Mouse (Mus musculus): Measurements from ENCODE around the gene Srgap3. TPM values are rescaled to one million over a fixed set of nuclear protein-coding genes. Genes with fewer than 3 reads are reported as not detected.

Gene Srgap3
- polyA plus RNA-seq (2014; fragmentation: Nextera tagmentation; extraction: Ambion mirVana), result 44.7 and 68.2 TPM in 2 replicates

DNA sequence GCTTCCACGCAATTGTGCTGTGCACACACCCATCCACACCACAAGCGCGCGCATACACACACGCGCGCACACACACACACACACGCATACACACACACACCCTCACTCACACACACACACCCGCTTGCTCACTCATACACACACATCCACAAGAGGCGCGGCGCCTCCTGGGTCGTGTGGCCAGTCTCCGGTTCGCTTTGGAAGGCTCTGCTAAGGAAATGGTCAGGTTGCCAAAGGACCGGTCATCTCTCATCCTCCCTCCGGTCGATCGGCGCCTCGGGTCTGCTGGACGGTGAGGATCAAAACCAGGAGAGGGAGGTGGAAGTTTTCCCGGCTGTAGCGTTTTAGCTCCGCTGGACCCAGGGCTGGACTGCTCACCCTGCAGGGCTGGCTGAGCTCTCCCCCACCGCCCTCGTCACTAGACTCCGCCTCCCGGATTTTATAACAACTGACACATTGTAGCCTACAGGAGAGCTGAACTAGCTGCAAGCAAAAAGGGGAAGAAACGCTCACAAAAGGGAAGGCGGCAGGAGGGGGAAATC lies at the start of gene Srgap3:
Srgap3 (minus strand) TSS at position 372 of the 542 bp plus-strand sequence.
- Histone ChIP-seq H3K9ac (replicated peaks; ENCODE audit: low read depth, low read length) (peak within 1 kb of the TSS; percentile 88), H3K4me2 (ENCODE audit: low read depth, low read length) (peak within 1 kb of the TSS; percentile 69), H3K27me3 (ENCODE audit: control insufficient read depth, insufficient read depth, low read length) (no peaks in the 10 kb centered on the region), H3K27ac (ENCODE audit: low read depth, low read length) (peak within 1 kb of the TSS; percentile 94), H3K36me3 (ENCODE audit: control insufficient read depth, insufficient read depth, low read length) (no peaks in the 10 kb centered on the region), H3K4me3 (ENCODE audit: low read depth, low read length) (peak within 1 kb of the TSS; percentile 83), H3K9me3 (ENCODE audit: control insufficient read depth, low read length) (no peaks in the 10 kb centered on the region), H3K4me1 (ENCODE audit: control insufficient read depth, insufficient read depth, low read length) (peaks cover 22% of the 10 kb centered on the region)
- WGBS, result 2% methylated on average over 31 of the region's 31 CpGs
- peak; percentile 89 for ATAC-seq (ENCODE audit: low read depth)

DNA sequence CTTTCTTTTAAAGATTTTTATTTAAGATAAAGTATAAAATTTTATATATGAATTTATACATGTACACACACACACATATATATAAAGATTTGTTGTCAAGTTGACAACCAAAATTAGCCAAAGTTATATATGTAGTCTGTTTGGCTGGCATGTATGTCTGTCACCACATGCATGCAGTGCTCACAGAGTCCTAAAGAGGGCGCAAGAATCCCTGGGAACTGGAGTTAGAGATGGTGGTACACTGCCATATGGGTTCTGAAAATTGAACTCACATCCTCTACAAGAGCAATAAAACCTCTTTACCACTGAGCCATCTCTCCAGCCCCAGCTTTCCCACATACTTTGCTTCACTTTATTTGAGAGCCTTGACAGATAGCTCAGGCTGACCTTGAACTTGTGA lies 48.6 kb upstream of the Srgap3 start:
- WGBS, result 38% methylated on average over 1 of the region's 1 CpGs
- no peak overlapping the region for H3K9ac ChIP-seq (replicated peaks; ENCODE audit: low read depth, low read length)
- H3K9me3 ChIP-seq (ENCODE audit: control insufficient read depth, low read length), result no peaks in the 10 kb centered on the region
- no peaks in the 10 kb centered on the region for H3K36me3 ChIP-seq (ENCODE audit: control insufficient read depth, insufficient read depth, low read length)
- no peak overlapping the region for H3K27ac ChIP-seq (ENCODE audit: low read depth, low read length)
- ATAC-seq (ENCODE audit: low read depth), result no peak
- H3K27me3 ChIP-seq (ENCODE audit: control insufficient read depth, insufficient read depth, low read length), result no peaks in the 10 kb centered on the region
- peaks cover 4% of the 10 kb centered on the region; the same call in 1 of the 2 replicates for H3K4me1 ChIP-seq (ENCODE audit: control insufficient read depth, insufficient read depth, low read length)
- H3K4me3 ChIP-seq (ENCODE audit: low read depth, low read length), result no peak overlapping the region
- H3K4me2 ChIP-seq (ENCODE audit: low read depth, low read length), result no peak overlapping the region

DNA sequence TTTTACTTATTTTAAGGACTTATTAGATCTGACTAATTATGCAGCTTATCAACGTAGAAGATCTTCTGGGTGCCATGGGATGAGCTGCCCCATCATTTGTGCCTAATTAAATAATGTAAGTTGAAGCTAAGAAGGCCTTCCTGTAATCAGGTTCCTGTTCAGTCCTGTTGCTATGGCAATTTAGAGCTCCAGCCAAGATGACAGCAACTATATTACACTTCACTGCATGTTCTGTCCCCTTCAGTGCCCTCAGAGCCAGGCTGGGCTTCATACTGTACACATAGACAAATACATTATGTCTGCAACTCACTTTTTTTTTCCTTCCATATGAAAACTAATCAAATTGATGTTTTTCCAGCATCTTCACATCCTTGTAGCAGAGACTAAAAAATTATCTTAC lies 43.1 kb upstream of the Srgap3 start:
- no peak overlapping the region for H3K4me3 ChIP-seq (ENCODE audit: low read depth, low read length)
- no peaks in the 10 kb centered on the region for H3K9me3 ChIP-seq (ENCODE audit: control insufficient read depth, low read length)
- H3K27me3 ChIP-seq (ENCODE audit: control insufficient read depth, insufficient read depth, low read length), result no peaks in the 10 kb centered on the region
- no peak overlapping the region for H3K4me2 ChIP-seq (ENCODE audit: low read depth, low read length)
- 56% methylated on average over 1 of the region's 1 CpGs for WGBS
- H3K27ac ChIP-seq (ENCODE audit: low read depth, low read length), result no peak overlapping the region
- H3K9ac ChIP-seq (replicated peaks; ENCODE audit: low read depth, low read length), result no peak overlapping the region
- ATAC-seq (ENCODE audit: low read depth), result no peak
- no peaks in the 10 kb centered on the region for H3K36me3 ChIP-seq (ENCODE audit: control insufficient read depth, insufficient read depth, low read length)
- H3K4me1 ChIP-seq (ENCODE audit: control insufficient read depth, insufficient read depth, low read length), result no peaks in the 10 kb centered on the region

DNA sequence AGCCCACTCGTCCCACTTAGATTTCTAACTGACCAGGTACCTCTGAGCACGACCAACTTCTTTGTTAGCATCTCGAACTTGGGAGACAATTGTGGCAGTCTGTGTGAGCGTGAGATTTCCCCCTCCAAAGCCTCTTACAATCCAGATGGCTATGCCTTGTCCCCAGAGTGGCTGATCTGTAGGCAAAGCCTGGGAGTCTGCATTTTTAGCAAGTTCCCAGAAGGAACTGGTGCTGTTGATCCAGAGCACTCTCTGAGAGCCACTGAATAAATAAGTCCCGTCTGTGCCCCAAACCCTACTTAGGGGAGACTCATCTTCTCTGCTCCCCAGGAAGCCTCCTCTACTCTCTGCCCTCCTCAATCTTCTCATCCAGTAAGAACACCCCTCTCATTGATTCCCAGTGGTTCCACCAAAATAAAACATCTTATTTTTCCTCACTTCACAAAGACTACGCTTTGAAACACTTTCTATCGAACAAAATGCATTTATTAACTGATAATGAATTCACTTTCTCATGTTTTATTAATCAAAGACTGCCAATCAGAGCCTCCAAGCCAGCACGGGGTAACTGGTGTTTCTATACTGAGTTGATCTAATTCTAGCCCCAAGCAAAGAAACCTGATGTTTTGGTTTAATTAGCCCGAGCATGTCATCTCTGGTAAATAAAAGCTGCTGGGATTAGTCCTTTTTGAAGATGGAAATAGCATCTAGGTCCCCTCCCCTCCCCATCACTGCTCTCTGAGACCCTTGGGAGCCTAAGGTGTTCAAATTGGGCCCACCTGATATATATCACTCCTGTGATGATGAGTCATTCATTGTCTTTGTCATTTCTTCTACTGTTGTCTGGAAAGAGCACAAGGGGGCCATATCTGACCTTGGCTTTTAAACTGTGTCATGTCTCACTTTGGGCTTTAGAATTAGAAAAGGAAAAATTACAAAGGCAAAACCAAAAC lies 38.6 kb upstream of the Srgap3 start:
- H3K27ac ChIP-seq (ENCODE audit: low read depth, low read length), result no peak overlapping the region
- H3K4me2 ChIP-seq (ENCODE audit: low read depth, low read length), result no peak overlapping the region
- H3K4me3 ChIP-seq (ENCODE audit: low read depth, low read length), result no peak overlapping the region
- no peak overlapping the region for H3K9ac ChIP-seq (replicated peaks; ENCODE audit: low read depth, low read length)
- peaks cover 4% of the 10 kb centered on the region; the same call in 1 of the 2 replicates for H3K4me1 ChIP-seq (ENCODE audit: control insufficient read depth, insufficient read depth, low read length)
- H3K36me3 ChIP-seq (ENCODE audit: control insufficient read depth, insufficient read depth, low read length), result no peaks in the 10 kb centered on the region
- no peaks in the 10 kb centered on the region for H3K27me3 ChIP-seq (ENCODE audit: control insufficient read depth, insufficient read depth, low read length)
- 40% methylated on average over 9 of the region's 9 CpGs for WGBS
- H3K9me3 ChIP-seq (ENCODE audit: control insufficient read depth, low read length), result no peaks in the 10 kb centered on the region
- no peak; the same call in 1 of the 2 replicates for ATAC-seq (ENCODE audit: low read depth)

DNA sequence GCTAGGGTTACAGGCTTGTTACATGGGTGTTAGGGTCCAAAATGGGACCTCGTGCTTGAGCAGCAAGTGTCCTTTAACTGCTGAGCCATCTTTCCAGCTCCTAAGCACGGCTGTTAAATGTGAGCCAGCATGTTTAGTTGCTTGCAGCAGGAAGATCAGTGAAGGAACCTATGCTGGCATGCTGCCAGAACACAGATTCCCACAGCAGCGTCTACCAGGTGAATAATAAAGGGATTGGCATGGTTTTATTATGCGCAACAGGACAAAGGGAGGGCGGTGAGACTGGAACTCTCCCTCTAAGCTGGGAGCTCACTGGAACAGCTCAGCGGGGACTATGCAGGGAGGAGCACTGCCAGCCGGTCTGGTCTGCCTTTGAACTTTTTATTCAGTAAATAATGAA lies 35.2 kb upstream of the Srgap3 start:
- no peak overlapping the region for H3K4me3 ChIP-seq (ENCODE audit: low read depth, low read length)
- peak; percentile 66; the same call in 1 of the 2 replicates for ATAC-seq (ENCODE audit: low read depth)
- no peaks in the 10 kb centered on the region for H3K27me3 ChIP-seq (ENCODE audit: control insufficient read depth, insufficient read depth, low read length)
- no peak overlapping the region for H3K27ac ChIP-seq (ENCODE audit: low read depth, low read length)
- WGBS, result 13% methylated on average over 7 of the region's 7 CpGs
- no peak overlapping the region for H3K4me2 ChIP-seq (ENCODE audit: low read depth, low read length)
- H3K9ac ChIP-seq (replicated peaks; ENCODE audit: low read depth, low read length), result no peak overlapping the region
- H3K9me3 ChIP-seq (ENCODE audit: control insufficient read depth, low read length), result no peaks in the 10 kb centered on the region
- peaks cover 4% of the 10 kb centered on the region; the same call in 1 of the 2 replicates for H3K4me1 ChIP-seq (ENCODE audit: control insufficient read depth, insufficient read depth, low read length)
- no peaks in the 10 kb centered on the region for H3K36me3 ChIP-seq (ENCODE audit: control insufficient read depth, insufficient read depth, low read length)

DNA sequence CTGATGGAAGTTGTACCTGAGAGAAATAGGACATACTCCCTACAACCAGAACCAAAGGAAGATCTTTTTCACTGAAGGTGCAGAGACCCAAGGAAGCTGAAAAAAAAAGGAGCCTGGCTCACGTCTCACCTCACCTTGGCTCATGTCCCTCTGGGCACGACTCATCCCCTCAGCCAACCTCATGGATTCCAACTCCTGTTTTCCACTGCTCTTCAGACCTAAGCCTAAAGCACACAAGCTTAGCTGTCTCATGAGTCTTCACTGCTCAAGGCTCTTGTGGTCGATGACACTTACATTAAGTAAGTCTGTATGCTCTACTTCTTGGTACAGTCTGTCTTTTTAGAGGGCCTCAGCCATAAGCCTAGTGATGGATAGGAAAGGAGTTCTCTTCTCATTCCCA lies 31.9 kb upstream of the Srgap3 start:
- Histone ChIP-seq H3K27me3 (ENCODE audit: control insufficient read depth, insufficient read depth, low read length) (no peaks in the 10 kb centered on the region), H3K36me3 (ENCODE audit: control insufficient read depth, insufficient read depth, low read length) (no peaks in the 10 kb centered on the region), H3K27ac (ENCODE audit: low read depth, low read length) (no peak overlapping the region), H3K4me1 (ENCODE audit: control insufficient read depth, insufficient read depth, low read length) (peaks cover 11% of the 10 kb centered on the region), H3K9me3 (ENCODE audit: control insufficient read depth, low read length) (no peaks in the 10 kb centered on the region), H3K4me3 (ENCODE audit: low read depth, low read length) (no peak overlapping the region), H3K9ac (replicated peaks; ENCODE audit: low read depth, low read length) (no peak overlapping the region), H3K4me2 (ENCODE audit: low read depth, low read length) (no peak overlapping the region)
- ATAC-seq (ENCODE audit: low read depth), result no peak
- WGBS, result 87% methylated on average over 3 of the region's 3 CpGs

DNA sequence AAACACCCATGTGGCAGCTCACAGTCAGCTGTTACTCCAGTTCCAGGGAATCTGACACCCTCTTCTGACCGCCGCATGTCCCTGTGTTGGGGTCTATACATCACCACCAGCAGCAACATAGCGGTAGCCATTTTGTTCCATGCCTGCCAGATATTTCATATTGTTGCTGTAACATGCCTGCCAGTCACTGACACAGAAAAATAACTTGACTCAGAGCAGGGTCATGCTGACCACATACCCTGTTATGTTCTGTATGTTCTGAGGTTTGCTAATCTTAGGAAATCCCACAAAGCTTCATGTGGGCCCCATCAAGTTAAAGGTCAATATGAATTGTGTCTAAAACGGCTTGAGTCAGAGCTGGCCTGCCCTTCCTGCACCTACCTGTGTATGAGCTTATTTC lies 30.2 kb upstream of the Srgap3 start:
- Histone ChIP-seq H3K4me3 (ENCODE audit: low read depth, low read length) (no peak overlapping the region), H3K9ac (replicated peaks; ENCODE audit: low read depth, low read length) (no peak overlapping the region), H3K27me3 (ENCODE audit: control insufficient read depth, insufficient read depth, low read length) (no peaks in the 10 kb centered on the region), H3K27ac (ENCODE audit: low read depth, low read length) (no peak overlapping the region), H3K4me1 (ENCODE audit: control insufficient read depth, insufficient read depth, low read length) (peaks cover 24% of the 10 kb centered on the region), H3K9me3 (ENCODE audit: control insufficient read depth, low read length) (no peaks in the 10 kb centered on the region), H3K36me3 (ENCODE audit: control insufficient read depth, insufficient read depth, low read length) (no peaks in the 10 kb centered on the region), H3K4me2 (ENCODE audit: low read depth, low read length) (no peak overlapping the region)
- no peak for ATAC-seq (ENCODE audit: low read depth)
- 75% methylated on average over 4 of the region's 4 CpGs for WGBS

DNA sequence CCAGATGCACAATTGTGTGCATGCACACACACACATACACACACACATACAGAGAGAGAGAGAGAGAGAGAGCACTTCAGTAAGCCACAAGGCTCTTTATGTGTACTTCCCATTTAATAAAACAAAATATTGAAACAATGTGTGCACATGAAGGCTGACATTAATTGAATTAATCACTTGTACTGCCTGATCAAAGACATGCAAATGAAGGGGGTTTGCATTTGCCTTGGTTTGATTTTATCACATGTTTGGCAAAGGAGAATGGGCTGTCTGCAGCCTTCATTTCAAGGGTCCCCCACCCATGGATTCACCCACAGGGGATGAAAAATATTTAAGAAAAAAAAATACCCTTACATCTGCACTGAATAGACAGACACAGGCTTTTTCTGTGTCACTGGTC lies 29.5 kb upstream of the Srgap3 start:
- no peak overlapping the region; the same call in 1 of the 2 replicates for H3K9ac ChIP-seq (replicated peaks; ENCODE audit: low read depth, low read length)
- ATAC-seq (ENCODE audit: low read depth), result no peak
- H3K4me1 ChIP-seq (ENCODE audit: control insufficient read depth, insufficient read depth, low read length), result peaks cover 28% of the 10 kb centered on the region
- no peaks in the 10 kb centered on the region for H3K36me3 ChIP-seq (ENCODE audit: control insufficient read depth, insufficient read depth, low read length)
- no peak overlapping the region for H3K27ac ChIP-seq (ENCODE audit: low read depth, low read length)
- H3K4me2 ChIP-seq (ENCODE audit: low read depth, low read length), result no peak overlapping the region
- no peak overlapping the region for H3K4me3 ChIP-seq (ENCODE audit: low read depth, low read length)
- H3K9me3 ChIP-seq (ENCODE audit: control insufficient read depth, low read length), result no peaks in the 10 kb centered on the region
- H3K27me3 ChIP-seq (ENCODE audit: control insufficient read depth, insufficient read depth, low read length), result no peaks in the 10 kb centered on the region

DNA sequence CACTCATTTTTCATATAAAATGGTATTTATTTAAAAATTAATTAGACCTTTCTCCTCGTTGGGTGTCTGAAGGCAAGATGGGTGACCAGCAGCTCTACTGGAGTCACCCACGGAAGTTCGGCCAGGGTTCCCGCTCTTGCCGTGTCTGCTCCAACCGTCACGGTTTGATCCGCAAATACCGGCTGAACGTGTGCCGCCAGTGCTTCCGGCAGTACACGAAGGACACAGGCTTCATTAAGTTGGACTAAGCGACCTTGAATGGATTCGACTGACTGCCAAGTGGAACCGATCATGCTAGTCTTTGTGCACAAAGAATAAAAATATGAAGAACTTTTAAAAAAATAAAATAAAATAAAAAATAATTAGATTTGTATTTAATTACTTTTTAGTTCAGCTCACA lies 29.1 kb upstream of the Srgap3 start:
- Histone ChIP-seq H3K9me3 (ENCODE audit: control insufficient read depth, low read length) (no peaks in the 10 kb centered on the region), H3K27ac (ENCODE audit: low read depth, low read length) (no peak overlapping the region), H3K27me3 (ENCODE audit: control insufficient read depth, insufficient read depth, low read length) (no peaks in the 10 kb centered on the region), H3K4me2 (ENCODE audit: low read depth, low read length) (no peak overlapping the region), H3K36me3 (ENCODE audit: control insufficient read depth, insufficient read depth, low read length) (no peaks in the 10 kb centered on the region), H3K4me3 (ENCODE audit: low read depth, low read length) (no peak overlapping the region), H3K4me1 (ENCODE audit: control insufficient read depth, insufficient read depth, low read length) (peaks cover 31% of the 10 kb centered on the region), H3K9ac (replicated peaks; ENCODE audit: low read depth, low read length) (no peak overlapping the region)
- 81% methylated on average over 16 of the region's 16 CpGs for WGBS
- ATAC-seq (ENCODE audit: low read depth), result no peak
